Mouse (Mus musculus) midbrain, embryonic 10.5 days (tissue): ENCODE results near the gene Rspry1. TPM values are rescaled to one million over a fixed set of nuclear protein-coding genes. Genes with fewer than 3 reads are reported as not detected.

Source experiments
- DNase-seq: peaks from one replicate; pipeline ENCODE4 v3.0.0-alpha.2; 2017; ENCODE audit warnings: low spot score
- H3K27ac ChIP-seq: fragments of 300-500 bp; sonication (generic); replicated peaks from 2 replicates; pipeline ENCODE4 v1.5.1; 2016; ENCODE audit warnings: mild to moderate bottlenecking
- H3K27me3 ChIP-seq: fragments of 300-500 bp; sonication (generic); 2 replicates; pipeline ENCODE4 v1.6.1; 2016; ENCODE audit warnings: low read depth, mild to moderate bottlenecking; ENCODE audit not compliant: poor library complexity, severe bottlenecking
- H3K36me3 ChIP-seq: fragments of 300-500 bp; sonication (generic); 2 replicates; pipeline ENCODE4 v1.6.1; 2016; ENCODE audit warnings: mild to moderate bottlenecking, moderate library complexity
- H3K4me1 ChIP-seq: fragments of 300-500 bp; sonication (generic); 2 replicates; pipeline ENCODE4 v1.6.1; 2016
- H3K4me3 ChIP-seq: fragments of 300-500 bp; sonication (generic); 2 replicates; pipeline ENCODE4 v1.5.1; 2016; ENCODE audit warnings: mild to moderate bottlenecking, moderate library complexity
- H3K9me3 ChIP-seq: fragments of 300-500 bp; sonication (generic); replicated peaks from 2 replicates; pipeline ENCODE4 v1.6.1; 2016; ENCODE audit warnings: mild to moderate bottlenecking
- WGBS: fragments of 180-500 bp; shearing (Covaris S2); methylation state at CpG from one replicate; pipeline ENCODE4 v1.1.7; 2016; 5-methylcytosine and 5-hydroxymethylcytosine counted together
- polyA plus RNA-seq: library from polyadenylated mRNA; unstranded; fragments of >200 nt; fragmentation: Nextera tagmentation; extraction: Ambion mirVana; gene quantifications from 2 replicates; pipeline ENCODE4 v1.2.1, GENCODE M21; 2016

Gene Rspry1
- polyA plus RNA-seq, 1 experiment from 2014 or later = 45.2 TPM

DNA sequence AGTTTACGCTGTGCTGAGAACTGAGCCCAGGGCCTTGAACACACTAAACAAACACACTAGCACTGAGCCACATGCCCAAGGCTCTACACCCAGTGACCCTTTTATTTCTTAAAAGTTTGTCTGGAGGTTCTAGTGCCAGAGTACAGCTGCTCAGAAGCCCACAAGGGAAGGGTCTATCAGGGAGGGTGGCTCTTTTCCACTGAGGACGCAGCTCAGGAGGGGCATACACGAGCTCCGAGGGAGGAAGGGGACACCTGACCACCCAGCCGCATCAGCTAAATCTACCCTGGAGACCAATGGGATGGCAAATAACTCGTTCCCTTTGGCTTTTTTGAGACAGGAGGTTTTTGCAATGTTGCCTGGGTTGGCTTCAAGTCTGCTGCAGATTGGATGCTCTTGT is 96.2 kb downstream of the Rspry1 start:
- DNase-seq = no peak
- Histone ChIP-seq H3K27me3 (peaks cover 65% of the 10 kb centered on the region), H3K4me1 (peaks cover 31% of the 10 kb centered on the region), H3K36me3 (no peaks in the 10 kb centered on the region), H3K9me3 (no peaks in the 10 kb centered on the region), H3K4me3 (no peak overlapping the region), H3K27ac (no peak overlapping the region)
- 87% methylated on average over 6 of the region's 6 CpGs for WGBS

DNA sequence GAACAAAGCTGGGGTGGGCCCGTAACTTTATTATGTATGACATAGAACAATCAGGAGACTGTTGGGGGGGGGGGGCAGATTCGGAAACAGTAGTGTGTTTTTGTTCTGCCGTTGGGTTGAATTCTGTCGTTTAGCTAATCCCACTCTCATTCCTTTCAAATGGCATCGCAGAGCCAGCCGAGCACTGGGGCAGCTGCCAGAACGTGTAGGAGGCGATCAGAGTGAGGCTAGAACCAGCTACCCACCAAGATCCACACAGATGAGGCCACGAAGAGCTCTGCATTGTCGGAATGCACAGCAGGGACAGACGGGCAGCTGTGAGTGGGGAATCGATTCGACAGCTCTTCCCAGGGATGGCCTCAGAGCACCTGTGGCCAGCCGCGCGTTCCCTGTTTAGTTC is 97.6 kb downstream of the Rspry1 start:
- Histone ChIP-seq H3K27ac (no peak overlapping the region), H3K9me3 (no peaks in the 10 kb centered on the region), H3K36me3 (no peaks in the 10 kb centered on the region), H3K4me3 (no peak overlapping the region), H3K4me1 (peaks cover 28% of the 10 kb centered on the region), H3K27me3 (peaks cover 51% of the 10 kb centered on the region)
- 71% methylated on average over 16 of the region's 16 CpGs for WGBS
- DNase-seq = no peak

DNA sequence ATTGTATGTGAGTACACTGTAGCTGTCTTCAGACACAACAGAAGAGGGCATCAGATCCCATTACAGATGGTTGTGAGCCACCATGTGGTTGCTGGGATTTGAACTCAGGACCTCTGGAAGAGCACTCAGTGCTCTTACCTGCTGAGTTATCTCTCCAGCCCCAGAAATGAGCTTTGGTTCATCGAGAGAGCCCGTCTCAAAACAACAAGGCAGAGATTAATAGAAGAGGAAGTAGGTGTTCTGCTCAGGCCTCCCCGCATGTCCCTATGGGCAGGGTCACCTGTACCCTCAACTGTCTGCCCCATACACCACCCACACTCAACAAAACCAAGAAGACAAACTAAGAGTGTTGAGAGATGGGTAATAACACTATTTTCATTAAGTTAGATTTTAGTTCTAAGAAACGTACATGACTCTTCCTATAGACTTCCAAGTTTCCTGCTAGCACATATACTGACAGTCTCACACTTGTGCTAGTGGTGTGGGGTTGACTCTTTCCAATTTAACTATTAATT is 98.7 kb downstream of the Rspry1 start:
- H3K4me1 ChIP-seq = peaks cover 17% of the 10 kb centered on the region
- WGBS = 87% methylated on average over 4 of the region's 4 CpGs
- no peaks in the 10 kb centered on the region for H3K9me3 ChIP-seq
- no peak for DNase-seq
- H3K27ac ChIP-seq = no peak overlapping the region
- peaks cover 44% of the 10 kb centered on the region for H3K27me3 ChIP-seq
- H3K4me3 ChIP-seq = no peak overlapping the region
- H3K36me3 ChIP-seq = no peaks in the 10 kb centered on the region

DNA sequence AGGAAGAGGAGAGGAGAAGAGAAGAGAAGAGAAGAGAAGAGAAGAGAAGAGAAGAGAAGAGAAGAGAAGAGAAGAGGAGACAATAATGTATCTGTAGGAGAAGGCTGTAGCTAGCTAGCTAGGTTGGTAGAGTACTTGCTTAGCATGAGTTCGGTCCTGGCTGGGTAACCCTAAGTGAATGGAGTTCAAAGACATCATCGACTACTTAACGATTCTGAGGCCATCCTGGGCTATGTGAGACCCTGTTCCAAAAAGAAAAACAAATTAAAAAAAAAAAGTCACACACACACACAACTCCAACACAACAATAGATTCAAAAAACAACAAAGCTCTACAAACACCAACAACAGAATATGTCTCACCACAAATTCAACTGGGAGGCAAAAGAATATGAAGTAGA is 100.4 kb downstream of the Rspry1 start:
- DNase-seq = no peak
- H3K27me3 ChIP-seq = peaks cover 33% of the 10 kb centered on the region
- H3K27ac ChIP-seq = no peak overlapping the region
- WGBS = 72% methylated on average over 3 of the region's 3 CpGs
- no peaks in the 10 kb centered on the region for H3K9me3 ChIP-seq
- peak overlapping the region; percentile 65; the same call in 1 of the 2 replicates for H3K4me3 ChIP-seq
- H3K4me1 ChIP-seq = peaks cover 16% of the 10 kb centered on the region
- H3K36me3 ChIP-seq = no peaks in the 10 kb centered on the region

DNA sequence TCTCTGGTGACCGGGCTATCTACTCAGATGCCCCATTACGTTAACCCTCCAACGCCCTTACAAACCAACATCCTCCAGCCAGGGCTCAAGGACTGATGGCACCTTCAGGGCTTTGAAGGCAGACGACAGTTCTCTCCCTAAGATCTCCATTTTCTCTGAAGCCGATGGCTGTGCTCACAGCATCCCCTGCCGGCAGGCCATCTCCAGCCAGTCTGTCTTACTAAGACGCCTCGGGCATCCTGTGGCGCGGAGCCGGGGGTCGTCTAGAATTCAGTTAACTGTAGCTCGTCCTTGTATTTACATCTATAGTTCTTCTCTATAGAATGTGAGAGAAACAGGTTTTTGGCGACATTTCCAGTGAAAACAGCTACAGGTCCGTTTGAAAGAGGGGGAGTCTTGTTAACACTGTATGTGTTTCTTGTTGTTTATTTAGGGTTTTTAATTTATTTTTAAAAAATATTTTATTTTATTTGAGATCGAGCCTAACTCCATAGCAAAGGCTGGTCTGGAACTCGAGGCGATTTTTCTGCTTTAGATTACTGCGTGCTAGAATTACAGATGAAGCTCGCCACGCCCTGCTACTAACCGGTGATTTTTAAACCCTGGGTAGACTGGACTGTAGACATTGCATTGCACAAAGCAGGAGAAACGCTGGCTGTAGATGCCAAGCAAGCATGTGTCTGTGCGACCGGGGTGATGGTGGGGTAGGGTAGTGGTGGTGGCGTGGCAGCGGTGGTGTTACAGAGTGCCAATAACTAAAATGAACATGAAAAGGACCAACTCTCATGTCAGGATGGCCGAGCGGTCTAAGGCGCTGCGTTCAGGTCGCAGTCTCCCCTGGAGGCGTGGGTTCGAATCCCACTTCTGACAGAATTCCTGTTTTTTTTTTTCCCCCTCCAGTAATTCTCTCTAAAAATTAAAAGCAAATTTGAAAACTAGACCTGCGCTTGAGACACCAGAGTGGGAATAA is 101.4 kb downstream of the Rspry1 start:
- H3K4me3 ChIP-seq = peak overlapping the region; percentile 65
- peak; percentile 88 for DNase-seq
- H3K4me1 ChIP-seq = peaks cover 19% of the 10 kb centered on the region
- no peaks in the 10 kb centered on the region for H3K36me3 ChIP-seq
- H3K9me3 ChIP-seq = no peaks in the 10 kb centered on the region
- under 1% methylated on average over 35 of the region's 35 CpGs for WGBS
- peak overlapping the region; percentile 9 for H3K27ac ChIP-seq
- H3K27me3 ChIP-seq = peaks cover 23% of the 10 kb centered on the region

DNA sequence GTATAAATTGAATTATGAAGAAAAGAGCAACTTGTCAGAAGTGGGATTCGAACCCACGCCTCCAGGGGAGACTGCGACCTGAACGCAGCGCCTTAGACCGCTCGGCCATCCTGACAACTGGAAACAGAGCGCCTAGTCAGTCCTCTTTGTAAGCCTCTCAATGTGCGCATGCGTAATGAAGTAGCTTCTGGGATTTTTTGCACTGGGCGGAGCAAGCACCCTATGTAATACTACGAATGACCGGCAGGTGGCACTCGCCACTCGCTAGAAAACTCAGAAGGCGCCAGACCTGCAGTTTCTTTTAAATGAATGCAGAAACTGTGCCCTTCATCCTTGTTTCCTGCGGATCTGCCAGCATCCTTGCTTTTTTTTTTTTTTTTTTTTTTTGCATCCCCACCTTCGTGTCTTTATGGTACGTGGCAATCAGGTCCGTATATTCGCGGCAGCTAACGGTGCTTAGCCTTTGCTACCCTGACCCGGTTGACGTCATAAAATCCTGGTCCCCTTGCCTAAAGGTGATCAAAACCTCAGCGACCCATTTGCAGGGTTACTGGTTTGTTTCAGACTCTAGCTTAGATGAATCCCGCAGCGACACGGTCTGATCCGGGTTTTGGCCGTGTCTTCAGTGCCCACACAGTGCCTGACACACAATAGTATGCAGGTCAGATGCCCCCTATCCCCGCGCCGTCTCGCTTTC is 102.4 kb downstream of the Rspry1 start:
- under 1% methylated on average over 35 of the region's 35 CpGs for WGBS
- Histone ChIP-seq H3K36me3 (no peaks in the 10 kb centered on the region), H3K27ac (peak overlapping the region; percentile 75), H3K9me3 (no peaks in the 10 kb centered on the region), H3K4me3 (peak overlapping the region; percentile 65), H3K4me1 (peaks cover 19% of the 10 kb centered on the region), H3K27me3 (peaks cover 16% of the 10 kb centered on the region)
- peak; percentile 98 for DNase-seq

DNA sequence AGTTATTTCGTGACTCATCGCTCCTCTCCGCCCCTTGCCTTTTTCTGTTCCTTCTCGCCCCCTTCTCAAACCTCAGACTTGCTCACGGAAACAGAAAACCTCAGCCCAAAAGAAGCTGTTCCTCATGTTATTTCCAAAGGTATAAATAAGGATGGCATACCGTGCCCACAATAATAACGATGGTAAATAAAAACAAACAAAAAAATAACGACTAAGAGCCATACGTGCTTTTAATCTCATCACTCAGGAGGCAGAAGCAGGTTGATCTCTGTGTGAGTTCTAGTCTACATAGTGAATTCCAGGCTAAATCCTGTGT is 102.9 kb downstream of the Rspry1 start:
- WGBS = 23% methylated on average over 9 of the region's 9 CpGs
- Histone ChIP-seq H3K9me3 (no peaks in the 10 kb centered on the region), H3K36me3 (no peaks in the 10 kb centered on the region), H3K4me1 (peaks cover 19% of the 10 kb centered on the region), H3K27ac (peak overlapping the region; percentile 75), H3K4me3 (peak overlapping the region; percentile 65), H3K27me3 (peaks cover 11% of the 10 kb centered on the region)
- no peak for DNase-seq

DNA sequence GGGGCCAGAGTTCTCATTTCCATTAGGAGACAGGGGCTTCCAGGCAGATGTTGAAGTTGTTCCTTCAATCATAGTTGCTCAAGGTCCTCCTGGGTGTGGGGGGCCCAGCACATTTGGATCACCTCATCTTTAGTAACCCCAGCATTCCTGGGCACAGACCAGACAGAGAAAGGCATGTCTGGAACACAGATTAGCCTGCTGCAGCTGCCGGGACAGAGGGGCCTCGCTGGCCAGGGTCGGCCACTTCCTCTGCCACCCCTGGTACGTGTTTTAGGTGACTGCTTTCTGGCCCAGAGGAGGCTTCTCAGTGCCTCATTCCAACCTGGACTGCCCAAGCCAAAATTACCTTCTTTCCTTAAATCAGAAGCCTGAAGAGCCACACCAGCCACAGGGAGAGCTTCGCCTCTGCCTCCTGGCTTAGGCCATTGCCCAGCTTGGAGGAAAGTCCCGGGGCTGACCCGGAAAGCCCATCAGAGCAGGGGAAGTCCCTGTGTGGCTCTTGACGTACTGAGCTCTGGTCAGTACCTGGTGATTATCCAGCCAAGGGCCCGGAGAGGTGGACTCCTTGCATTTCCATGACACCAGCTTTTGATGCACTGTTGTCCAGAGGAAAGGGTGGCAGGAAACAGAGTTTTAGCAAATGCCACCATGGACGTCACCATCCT is 104.0 kb downstream of the Rspry1 start:
- H3K27me3 ChIP-seq = peaks cover 10% of the 10 kb centered on the region
- 81% methylated on average over 10 of the region's 10 CpGs for WGBS

DNA sequence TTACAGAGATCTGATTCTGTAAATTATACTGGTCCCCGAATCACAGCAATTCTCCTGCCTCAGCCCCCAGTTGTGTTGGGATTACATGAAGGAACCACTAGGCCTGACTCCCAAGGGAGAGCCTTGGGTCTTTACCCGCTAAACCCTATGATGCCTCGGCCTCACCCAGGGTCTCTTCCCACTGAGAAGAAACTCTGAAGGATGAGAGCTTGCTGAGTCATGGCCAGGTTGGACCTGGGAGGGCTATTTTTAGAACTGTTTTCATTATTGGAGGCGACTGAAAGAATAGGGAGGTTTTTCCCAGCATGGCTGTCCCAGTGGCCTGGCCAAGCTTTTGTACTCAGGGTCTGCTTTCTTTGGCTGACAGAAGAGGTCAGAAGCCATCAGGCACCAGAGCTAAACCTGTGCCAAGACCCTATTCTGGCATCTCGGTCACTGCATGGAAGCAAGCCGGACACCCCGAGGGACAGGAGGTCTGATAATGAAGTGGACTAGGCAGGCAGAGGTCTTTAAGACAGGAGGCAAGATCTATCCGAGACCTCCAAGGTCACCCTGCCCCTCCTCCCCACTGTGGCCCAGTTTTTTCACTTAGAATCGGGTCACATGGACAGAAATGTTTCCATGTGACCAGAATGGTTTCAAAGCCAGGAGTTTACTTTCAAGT is 105.1 kb downstream of the Rspry1 start:
- H3K4me3 ChIP-seq = no peak overlapping the region
- 78% methylated on average over 9 of the region's 9 CpGs for WGBS
- H3K36me3 ChIP-seq = no peaks in the 10 kb centered on the region
- no peak overlapping the region for H3K27ac ChIP-seq
- H3K27me3 ChIP-seq = peaks cover 10% of the 10 kb centered on the region
- H3K4me1 ChIP-seq = peaks cover 28% of the 10 kb centered on the region
- no peaks in the 10 kb centered on the region for H3K9me3 ChIP-seq
- no peak for DNase-seq

More for the DNA sequence above, 104.0 kb downstream of the Rspry1 start:
- Histone ChIP-seq H3K4me3 (no peak overlapping the region), H3K9me3 (no peaks in the 10 kb centered on the region), H3K27ac (no peak overlapping the region; the same call in 1 of the 2 replicates), H3K4me1 (peaks cover 25% of the 10 kb centered on the region), H3K36me3 (no peaks in the 10 kb centered on the region)
- no peak for DNase-seq

Other genes starting within 250 kb of the Rspry1 start
- gene Herpud1, start 215.5 kb upstream of the Rspry1 start, polyA plus RNA-seq = 56.2 and 57.7 TPM in 2 replicates
- gene Nlrc5, start 167.6 kb upstream of the Rspry1 start, polyA plus RNA-seq = 0.02 and 0.16 TPM in 2 replicates
- 13.6 and 17.6 TPM in 2 replicates for gene Cpne2, start 68.9 kb upstream of the Rspry1 start, polyA plus RNA-seq
- gene Fam192a, start 60 bp downstream of the Rspry1 start, polyA plus RNA-seq = 91.8 and 98.8 TPM in 2 replicates
- gene Arl2bp, start 64.7 kb downstream of the Rspry1 start, polyA plus RNA-seq = 210 and 222 TPM in 2 replicates
- gene Pllp, start 94.3 kb downstream of the Rspry1 start, polyA plus RNA-seq = 0.34 and 0.36 TPM in 2 replicates
- not detected in 2 replicates for gene Ccl22, start 143.7 kb downstream of the Rspry1 start, polyA plus RNA-seq
- gene Cx3cl1, start 170.1 kb downstream of the Rspry1 start, polyA plus RNA-seq = 13.6 and 14.3 TPM in 2 replicates
- gene Ccl17, start 208.5 kb downstream of the Rspry1 start, polyA plus RNA-seq = not detected in 2 replicates
- gene Coq9, start 236.4 kb downstream of the Rspry1 start, polyA plus RNA-seq = 50.4 and 52.6 TPM in 2 replicates
- 185 and 201 TPM in 2 replicates for gene Ciapin1, start 236.4 kb downstream of the Rspry1 start, polyA plus RNA-seq